Mouse (Mus musculus): ENCODE data around the gene Eif4ebp2.

The Eif4ebp2 gene

DNA sequence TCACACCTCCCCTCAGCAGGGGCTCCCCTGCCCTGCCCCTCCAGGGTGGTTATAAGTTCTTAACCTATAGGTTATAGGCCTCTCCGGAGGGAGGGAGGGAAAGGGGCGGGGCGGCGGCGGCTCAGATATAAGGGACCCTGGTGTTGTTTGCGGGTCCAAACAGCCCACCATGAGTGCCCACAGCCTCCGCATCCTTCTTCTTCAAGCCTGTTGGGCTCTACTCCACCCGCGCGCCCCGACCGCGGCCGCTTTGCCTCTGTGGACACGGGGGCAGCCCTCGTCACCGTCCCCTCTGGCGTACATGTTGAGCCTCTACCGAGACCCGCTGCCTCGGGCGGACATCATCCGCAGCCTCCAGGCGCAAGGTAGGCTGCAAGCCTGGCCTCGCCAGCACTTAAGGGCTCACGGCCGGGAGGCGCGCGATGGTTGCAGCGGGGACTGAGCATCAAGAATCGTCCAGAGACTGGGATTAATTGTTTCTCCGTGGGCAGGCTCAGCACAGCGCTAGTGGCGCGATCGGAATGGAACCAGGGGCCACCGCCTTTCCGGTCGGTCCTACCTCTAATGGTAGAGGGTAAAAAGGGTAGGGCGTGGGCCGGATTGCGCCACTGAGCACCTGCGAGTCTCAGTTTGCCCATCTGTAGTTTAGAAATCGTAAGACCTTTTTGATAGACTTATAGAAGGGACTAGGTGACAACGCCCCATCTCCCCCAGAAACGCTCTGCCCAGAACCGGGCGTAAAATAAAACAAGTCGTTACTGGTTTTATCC lies 34.1 kb downstream of the Eif4ebp2 start:
- DNase-seq (ENCODE audit: low spot score), result no peak

DNA sequence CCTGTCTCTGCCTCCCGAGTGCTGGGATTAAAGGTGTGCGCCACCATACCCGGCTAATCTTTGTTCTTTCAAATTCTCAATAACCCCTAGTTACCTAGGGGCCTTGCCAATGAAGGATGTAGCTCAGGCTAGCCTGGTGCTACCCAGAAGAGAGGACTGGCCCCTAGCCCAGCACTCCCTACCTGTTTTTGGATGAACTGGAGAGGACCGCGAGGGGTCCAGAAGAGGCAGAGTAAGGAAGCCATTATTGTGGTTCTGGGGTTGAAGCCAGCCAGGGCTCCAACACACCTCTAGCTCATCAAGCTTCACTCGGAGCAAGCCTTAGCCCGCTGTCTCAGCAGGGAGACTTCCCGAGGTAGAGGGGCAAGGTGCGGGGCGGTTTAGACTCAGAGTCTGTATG lies 34.8 kb downstream of the Eif4ebp2 start, which contains the start of gene Nodal:
Gene Nodal, plus strand, starts transcription at position 301 of the 400 bp plus-strand sequence.
- DNase-seq (ENCODE audit: low spot score), result no peak

DNA sequence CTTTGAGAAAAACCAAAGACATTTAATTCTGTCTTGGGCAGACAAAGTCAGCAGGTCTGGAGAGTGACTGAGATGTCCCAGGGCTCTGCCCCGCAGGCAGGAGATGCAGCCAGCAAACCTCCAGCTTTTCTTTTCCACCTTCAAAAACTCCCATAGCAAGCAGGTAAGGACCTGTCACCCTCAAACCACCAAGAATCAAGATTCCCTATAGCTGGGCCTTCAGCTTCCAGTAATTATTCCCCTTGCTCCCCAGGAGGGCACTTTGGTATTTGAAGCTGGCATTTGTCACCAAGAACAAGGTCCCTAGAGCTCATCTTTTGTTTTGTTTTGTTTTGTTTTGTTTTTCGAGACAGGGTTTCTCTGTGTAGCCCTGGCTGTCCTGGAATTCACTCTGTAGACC lies 35.4 kb downstream of the Eif4ebp2 start:
- no peak for DNase-seq (ENCODE audit: low spot score)

DNA sequence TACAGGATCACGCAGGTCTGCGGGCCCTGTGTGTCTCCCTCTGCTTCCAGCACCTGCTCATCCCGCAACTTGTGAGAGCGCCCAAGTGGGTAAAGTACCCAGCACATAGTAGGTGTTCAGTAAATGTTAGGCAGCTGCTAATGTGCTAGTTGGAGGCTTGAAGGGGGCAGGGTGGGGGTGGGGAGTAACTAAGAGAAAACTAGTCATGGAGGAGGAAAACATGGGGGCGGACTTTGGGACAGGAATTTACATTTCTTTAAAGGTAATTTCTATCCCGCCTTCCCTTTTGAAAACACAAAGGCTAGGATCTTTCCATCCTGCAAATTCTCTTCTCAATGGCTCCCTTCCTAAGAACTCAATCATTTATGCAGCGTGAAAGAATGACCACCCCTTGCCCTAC lies 35.9 kb downstream of the Eif4ebp2 start:
- DNase-seq (ENCODE audit: low spot score), result no peak

DNA sequence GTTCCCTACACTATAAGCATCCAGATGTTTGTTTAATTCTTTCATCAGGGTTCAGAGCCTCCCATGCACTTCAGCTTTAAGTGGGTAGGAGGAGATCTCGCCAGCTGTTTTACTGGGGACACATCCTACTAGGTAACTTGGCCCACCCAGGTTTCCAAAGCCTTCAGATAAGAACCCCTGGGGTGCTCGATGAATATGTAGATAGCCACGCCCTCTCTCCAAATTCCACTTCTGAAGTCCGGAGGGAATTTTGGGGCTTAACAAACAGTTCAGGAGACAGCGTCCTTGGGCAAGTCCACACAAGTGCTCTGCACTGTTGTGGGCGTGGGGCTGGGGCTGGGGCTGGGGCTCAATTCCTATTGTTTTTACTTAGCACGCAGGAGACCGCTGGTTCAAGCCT lies 36.6 kb downstream of the Eif4ebp2 start:
- DNase-seq (ENCODE audit: low spot score), result no peak

DNA sequence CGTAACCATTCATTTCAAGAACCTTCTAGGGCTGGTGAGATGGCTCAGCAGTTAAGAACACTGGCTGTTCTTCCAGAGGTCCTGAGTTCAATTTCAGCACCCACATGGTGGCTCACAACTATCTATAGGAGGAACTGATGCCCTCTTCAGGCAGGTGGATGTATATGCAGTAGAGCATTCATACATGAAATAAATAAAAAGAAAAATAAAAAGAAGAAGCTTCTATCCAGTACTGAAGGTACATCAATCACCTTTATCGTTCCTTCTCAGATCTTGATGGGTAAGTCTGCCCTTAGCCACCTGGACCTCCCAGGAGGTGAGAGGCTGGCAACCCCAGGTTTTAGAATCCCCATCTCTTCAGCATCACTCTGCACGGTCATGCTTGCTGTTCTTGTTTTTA lies 37.2 kb downstream of the Eif4ebp2 start:
- DNase-seq (ENCODE audit: low spot score), result no peak

DNA sequence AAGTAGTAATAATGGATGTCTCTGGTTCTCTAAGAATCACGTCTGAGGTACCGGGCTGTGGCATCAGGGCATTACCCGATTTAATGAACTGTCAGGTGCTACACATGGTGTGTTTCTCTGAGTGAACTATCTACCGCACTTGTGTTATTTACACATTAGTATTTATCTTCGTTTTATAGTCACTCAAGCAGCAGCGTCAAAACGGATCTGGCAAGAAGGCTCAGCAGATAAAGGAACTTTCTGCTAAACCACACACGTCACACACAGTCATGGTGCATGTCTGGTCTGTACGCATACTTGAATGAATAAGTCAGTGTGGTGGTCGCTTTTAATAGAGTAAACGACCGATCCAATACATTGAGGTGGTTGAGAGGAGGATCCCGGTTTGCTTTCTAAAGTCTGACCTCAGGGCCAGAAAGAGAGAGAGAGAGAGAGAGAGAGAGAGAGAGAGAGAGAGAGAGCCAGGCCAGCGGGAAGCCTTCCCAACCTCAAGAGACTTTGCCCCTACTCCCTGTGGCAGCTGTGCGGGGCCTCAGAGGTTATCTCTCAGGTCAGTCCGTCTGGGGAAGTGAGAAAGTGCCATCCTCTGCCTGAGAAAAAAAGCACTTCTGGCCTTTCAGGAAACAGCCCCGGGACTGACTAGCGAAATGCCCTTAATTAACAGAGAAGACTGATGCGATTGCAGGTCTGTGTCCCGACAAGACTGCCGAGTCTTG lies 39.4 kb downstream of the Eif4ebp2 start:
- DNase-seq (ENCODE audit: low spot score), result no peak

DNA sequence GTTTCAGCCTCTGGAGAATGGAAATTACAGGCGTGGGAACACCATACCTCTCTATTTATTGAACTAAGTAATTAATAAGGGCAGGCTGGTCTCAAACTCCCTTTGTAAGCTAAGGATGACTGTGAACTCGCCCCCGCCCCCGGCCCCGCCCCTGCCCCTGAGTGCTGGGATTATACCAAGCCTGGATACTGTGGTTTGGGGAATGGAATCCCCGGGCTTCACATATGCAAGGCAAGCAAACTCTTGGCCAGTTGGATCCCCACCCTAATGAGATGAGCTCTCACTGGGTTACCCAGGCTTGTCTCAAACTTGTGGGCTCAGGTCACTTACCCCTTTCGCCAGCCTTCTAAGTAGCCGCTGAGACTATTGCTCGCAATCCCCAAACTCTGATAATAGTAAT lies 42.3 kb downstream of the Eif4ebp2 start:
- no peak for DNase-seq (ENCODE audit: low spot score)

DNA sequence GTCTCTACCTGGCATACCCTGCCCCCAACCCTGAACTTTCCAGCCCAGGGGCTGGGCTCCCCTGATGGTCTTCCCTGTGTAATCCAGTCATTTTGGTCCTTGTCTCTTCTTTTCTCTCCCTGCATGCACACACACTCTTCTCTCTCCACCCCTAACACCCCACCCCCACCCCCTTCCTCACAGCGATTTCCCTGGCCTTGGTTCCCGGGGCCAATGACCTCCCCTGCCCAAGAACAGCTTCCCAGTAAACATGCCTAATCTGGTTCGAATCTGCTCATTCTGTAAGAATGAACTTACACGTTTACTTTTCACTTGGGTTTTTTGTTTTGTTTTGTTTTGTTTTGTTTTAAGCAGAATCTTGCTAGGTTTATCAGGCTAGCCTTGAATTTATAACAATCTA lies 42.7 kb downstream of the Eif4ebp2 start:
- no peak for DNase-seq (ENCODE audit: low spot score)

DNA sequence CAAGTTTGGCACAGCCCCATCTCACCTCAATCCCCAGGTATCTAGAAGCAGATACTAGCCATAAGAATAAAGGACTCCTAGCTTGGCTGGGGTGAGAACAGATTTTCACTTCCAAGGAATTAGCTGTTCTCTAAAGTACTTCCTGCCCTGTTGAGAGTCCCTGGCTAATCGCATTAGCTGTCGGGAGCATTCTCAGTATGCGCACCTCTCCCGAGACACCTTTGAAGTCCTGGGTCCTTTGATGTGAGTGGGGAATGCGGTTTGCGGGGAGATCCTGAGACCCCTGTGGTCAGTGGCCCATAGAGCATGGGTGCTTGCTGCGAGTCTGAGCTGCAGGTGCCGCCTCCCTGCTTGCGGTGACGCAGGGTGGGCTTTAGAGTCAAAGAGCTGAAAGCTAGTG lies 46.5 kb downstream of the Eif4ebp2 start:
- no peak for DNase-seq (ENCODE audit: low spot score)

DNA sequence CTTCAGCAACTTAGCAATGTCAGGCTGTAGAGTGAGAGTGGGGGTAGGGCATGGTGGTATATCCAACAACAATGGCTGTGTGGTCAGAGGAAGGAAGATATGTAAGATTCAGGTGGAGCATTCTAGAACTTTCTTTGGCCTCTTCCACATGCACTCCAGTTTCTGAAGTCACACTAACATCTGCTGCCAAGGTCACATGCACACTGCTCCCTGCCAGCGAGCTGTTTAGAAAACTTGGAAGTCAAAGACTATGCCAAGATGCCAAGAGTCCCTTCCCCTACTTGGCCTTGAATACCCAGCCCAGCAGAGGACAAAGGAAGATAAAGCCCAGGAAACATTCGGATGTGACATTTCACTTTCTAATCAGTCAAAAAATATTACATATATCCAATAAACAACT lies 49.5 kb downstream of the Eif4ebp2 start:
- DNase-seq (ENCODE audit: low spot score), result no peak

DNA sequence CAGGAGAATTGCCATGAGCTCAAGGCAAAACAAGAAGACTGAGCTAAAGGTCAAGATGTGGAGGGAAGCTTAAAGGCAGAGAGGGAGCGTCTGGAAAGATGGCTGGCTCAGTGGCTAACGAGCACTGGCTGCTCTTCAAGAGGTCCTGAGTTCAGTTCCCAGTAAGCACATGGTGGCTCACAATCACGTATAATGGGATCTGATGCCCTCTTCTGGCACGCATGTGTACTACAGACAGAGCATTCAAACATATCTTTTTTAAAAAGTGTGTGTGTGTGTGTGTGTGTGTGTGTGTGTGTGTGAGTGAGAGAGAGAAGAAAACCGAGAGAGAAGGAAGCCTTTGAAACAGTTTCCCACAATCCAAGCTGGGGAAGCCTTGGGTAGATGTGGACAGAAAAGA lies 50.0 kb downstream of the Eif4ebp2 start:
- DNase-seq (ENCODE audit: low spot score), result no peak

DNA sequence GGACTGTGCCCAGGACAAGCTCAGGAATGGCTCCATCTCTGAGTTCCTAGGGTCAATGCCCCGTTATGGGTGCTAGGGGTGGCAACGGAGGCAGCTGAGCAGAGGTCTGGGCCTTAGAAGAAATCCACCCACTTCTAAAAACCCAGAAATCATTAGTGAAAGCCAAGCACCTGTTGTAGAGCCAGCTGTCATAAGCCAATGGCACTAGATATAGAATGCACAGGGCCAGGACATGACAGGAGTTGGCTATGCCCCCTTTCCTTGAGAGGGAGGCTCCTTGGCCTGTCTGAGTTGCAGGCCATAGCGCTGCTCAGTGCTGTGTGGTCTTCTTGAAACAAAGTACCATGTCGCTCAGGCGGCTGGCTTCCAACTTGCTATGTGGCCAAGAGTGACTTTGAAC lies 52.1 kb downstream of the Eif4ebp2 start:
- no peak for DNase-seq (ENCODE audit: low spot score)

DNA sequence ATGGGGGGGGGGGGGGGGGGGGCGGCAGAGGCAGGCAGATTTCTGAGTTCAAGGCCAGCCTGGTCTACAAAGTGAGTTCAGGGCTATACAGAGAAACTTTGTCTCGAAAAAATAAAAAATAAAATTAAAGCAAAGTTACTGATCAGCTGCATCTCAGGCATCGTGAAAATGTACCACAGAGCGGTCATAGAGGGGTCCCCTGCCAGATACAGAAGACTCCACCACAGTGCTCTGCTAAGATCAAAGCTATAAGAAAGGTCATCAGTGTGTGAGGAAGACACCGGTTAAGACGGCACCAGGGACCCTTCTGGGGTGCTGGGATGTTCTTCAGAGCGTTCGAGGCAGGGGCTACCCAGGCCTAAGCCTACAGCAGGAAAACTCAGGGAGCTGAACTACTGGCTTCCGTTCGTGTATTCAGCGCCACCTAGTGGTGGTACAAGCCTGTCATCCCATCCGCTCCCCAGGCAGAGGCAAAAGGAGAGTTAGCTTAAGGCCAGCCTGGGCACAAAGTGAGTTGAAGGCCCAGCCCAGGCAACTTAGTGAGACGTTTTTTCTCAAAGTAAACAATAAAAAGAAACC lies 53.2 kb downstream of the Eif4ebp2 start:
- DNase-seq (ENCODE audit: low spot score), result peak; percentile 38

DNA sequence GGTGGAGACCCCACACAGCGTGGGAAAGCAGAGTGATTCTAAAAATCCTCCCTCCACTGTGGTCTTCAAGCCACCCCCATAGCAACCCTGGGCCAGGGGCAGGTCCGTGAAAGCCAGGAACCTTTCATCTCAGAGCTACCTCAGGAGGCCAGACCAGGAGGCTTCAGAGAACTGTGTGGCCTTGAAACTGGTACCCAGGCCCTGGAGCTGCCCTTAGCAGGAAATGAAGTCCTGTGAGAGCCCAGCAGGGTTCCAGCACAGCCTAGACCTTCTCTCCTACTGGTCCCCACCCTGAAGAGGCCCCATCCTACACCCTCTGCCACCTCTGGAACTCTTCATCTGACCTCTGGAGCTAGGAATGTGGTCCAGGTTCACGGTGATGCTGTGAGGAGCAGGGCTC lies 54.3 kb downstream of the Eif4ebp2 start:
- DNase-seq (ENCODE audit: low spot score), result no peak

DNA sequence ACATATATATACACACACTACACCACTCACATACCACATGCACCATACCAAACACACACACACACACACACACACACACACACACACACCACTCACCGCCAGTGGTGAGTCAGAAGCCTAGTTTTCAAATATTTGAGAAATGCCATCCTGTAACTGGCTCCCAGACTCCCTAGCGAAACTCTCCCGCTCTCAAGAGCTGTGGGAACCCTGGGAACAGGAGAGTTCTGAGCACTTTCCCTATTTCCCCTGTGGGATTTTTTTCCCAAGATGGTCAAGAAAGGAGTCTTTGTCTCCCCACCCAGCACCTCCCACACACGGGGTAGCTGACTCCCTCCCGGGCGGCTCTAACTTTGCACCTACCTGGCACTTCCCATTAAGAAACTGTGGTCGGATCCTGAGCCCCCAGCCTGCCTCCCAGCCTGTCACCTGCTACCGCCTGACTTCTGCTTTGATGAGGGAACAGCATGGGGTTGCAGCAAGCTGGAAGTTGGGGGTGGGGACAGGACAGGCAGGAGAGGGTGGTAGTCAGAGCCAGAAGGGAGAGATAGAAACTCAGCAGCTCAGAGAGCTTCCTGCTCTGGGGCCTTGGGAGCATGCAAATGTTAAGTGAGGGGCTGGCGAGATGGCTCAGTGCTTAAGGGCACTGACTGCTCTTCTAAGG lies 57.9 kb downstream of the Eif4ebp2 start:
- no peak for DNase-seq (ENCODE audit: low spot score)

DNA sequence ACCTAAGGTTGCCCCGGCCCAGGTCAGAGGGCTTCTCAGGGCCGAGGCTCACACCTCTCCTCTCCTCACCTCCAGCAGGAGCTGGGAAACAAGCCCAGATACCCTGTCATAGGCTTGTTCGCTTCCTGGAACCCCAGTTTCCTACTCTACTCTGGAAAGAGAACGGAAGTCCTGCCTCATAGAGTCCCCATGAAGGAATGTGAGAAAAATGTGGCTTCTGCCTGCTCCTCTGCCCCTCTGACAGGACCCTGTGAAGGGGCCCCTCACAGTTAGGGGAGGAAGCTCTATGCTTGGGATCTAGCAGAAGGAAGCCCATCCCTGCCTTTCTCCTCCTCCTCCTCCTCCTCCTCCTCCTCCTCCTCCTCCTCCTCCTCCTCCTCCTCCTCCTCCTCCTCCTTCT lies 59.9 kb downstream of the Eif4ebp2 start:
- DNase-seq (ENCODE audit: low spot score), result no peak

DNA sequence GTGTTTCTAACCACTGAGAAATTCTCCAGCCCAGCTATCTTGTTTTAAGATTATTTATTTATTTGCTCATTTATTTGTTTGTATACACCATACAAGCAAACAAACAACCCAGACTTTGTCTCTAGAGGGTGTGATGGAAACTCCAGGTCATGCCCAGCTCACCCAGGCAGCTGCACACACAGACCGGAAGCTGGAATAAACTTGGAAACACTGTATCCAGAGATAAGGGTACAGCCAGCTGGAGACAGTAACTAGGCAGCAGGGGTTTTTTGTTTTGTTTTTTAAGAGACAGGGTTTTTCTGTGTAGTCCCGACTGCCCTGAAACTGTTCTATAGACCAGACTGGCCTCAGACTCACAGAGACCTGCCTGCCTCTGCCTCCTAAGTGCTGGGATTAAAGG lies 62.3 kb downstream of the Eif4ebp2 start:
- no peak for DNase-seq (ENCODE audit: low spot score)

DNA sequence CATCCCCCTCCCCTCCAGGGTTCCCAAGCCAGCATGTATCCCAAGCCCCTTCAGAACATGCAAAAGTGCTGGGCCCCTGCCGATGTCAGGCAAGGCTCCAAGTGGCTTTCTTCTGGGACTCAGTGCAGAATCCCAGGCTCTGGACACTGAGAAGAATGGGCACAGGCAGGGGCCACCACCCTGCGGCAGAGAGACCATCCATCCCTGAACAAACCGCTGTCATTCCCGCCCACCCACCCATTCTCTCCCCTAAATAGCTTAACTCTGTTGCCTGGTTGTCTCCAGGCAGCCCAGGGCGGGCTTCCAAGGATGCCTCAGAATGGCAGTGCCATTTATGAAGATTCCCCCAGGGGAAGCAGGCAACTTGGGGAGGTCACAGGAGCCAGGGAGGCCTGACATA lies 63.4 kb downstream of the Eif4ebp2 start:
- DNase-seq (ENCODE audit: low spot score), result no peak

DNA sequence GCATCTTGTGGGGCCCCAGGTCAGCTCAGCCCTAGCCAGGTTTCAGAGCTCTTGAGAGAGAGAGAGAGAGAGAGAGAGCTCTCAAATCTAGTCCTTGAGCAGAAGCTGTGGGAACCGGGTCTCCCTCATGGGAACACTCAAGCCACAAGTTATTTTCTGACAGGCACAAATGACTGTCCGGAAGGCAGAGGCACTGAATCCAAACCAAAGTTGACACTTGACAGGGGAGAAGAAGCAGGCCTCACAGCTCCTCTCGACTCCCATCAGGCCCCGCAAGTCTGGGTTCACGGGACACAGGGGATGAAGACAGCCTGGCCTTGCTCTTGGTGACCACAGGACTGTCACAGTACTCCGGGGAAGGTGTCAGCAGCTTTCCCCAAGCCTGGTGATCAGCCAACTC lies 66.2 kb downstream of the Eif4ebp2 start:
- DNase-seq (ENCODE audit: low spot score), result no peak

DNA sequence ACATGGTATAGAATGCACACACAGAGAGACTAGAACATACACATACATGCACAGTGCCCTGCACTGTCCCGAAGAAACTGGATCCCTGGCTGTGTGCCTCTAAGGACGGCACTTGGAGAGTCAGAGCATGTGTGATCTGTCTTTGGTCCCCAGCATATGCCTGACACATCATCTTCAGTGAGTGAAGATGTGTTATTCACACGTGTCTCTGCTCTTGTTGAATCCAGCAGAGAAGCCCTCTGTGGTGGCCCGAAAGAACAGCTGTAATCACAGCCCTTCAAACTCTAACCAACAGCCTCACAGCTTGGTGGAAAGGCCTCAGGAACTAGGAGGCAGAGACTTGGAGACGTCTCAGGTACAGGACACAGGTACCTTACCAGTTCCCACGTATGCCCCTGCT lies 67.3 kb downstream of the Eif4ebp2 start:
- no peak for DNase-seq (ENCODE audit: low spot score)

DNA sequence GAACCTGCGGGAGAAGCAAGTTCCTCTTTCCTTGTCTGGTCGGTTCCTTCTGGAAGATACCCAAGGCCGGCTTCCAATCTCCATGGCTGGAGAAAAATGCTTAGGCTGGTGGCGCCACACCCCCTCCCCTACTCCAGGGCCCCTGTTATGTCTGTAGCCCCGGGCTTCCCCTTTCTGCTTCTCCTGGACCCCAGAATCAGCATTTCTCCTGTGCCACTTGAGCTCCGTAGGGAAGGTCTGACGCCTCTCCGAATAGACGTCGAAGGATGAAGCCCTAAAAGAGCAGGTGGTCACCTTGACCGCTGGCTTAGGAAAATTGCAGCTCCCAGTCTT lies 68.8 kb downstream of the Eif4ebp2 start:
- no peak for DNase-seq (ENCODE audit: low spot score)
